Mouse (Mus musculus): ENCODE results near the gene Kcnab1. TPM values are rescaled to one million over a fixed set of nuclear protein-coding genes. Genes with fewer than 3 reads are reported as not detected.

Gene Kcnab1
- polyA plus RNA-seq, 1 experiment from 2014 or later, result 0.63 TPM

GRCm38 (mm10) chr3:65145152-65145551, 36.0 kb downstream of the Kcnab1 start:
- Histone ChIP-seq H3K4me2 (replicated peaks; ENCODE audit: low read depth, low read length) (no peak overlapping the region), H3K27ac (ENCODE audit: low read length) (no peak overlapping the region), H3K27me3 (replicated peaks; ENCODE audit: insufficient read depth, low read length) (no peaks in the 10 kb centered on the region), H3K4me1 (ENCODE audit: insufficient read depth, low read depth, low read length) (no peaks in the 10 kb centered on the region), H3K36me3 (ENCODE audit: insufficient read depth, low read length) (no peaks in the 10 kb centered on the region), H3K9me3 (ENCODE audit: low read length) (no peaks in the 10 kb centered on the region), H3K9ac (replicated peaks; ENCODE audit: low read depth) (no peak overlapping the region), H3K4me3 (ENCODE audit: low read depth, low read length) (no peak overlapping the region)
- no peak for TF ChIP-seq CTCF (IDR thresholded peaks at IDR 0.05)
- TF ChIP-seq EP300 (IDR thresholded peaks at IDR 0.05), result no peak
- ATAC-seq, result no peak
- DNase-seq (ENCODE audit: low spot score), result peak; percentile 29
- WGBS, result 59% methylated on average over 5 of the region's 5 CpGs

- Histone ChIP-seq H3K9ac (replicated peaks; ENCODE audit: low read depth) (no peak overlapping the region), H3K27ac (ENCODE audit: low read length) (no peak overlapping the region), H3K4me3 (ENCODE audit: low read depth, low read length) (no peak overlapping the region), H3K36me3 (ENCODE audit: insufficient read depth, low read length) (no peaks in the 10 kb centered on the region), H3K27me3 (replicated peaks; ENCODE audit: insufficient read depth, low read length) (no peaks in the 10 kb centered on the region), H3K9me3 (ENCODE audit: low read length) (no peaks in the 10 kb centered on the region), H3K4me2 (replicated peaks; ENCODE audit: low read depth, low read length) (no peak overlapping the region), H3K4me1 (ENCODE audit: insufficient read depth, low read depth, low read length) (no peaks in the 10 kb centered on the region)
- WGBS, result 74% methylated on average over 1 of the region's 1 CpGs
- ATAC-seq (no peak), DNase-seq (ENCODE audit: low spot score) (no peak)
- TF ChIP-seq CTCF (IDR thresholded peaks at IDR 0.05), result no peak
- TF ChIP-seq EP300 (IDR thresholded peaks at IDR 0.05), result no peak
Measured at GRCm38 (mm10) chr3:65151808-65152207, 42.6 kb downstream of the Kcnab1 start.

DNA sequence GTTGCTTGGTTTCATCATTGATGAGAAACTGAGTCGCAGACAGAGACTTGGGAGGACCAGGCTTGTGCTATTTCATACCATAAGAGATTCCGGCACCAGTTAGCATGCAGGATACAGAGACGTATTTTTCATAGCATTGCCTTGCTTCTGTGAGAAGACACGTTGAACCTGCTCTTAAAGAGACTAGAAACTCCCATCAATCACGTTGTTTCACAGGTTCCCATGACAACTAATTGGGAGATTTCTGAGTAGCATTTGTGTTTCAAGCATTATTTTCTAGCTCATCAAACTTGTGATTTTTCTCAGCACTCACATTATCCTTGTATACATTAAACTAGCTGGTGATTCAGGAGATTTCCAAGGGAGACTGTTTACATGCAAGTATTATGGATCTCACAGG, 63.8 kb downstream of the Kcnab1 start:
- H3K9me3 ChIP-seq (ENCODE audit: low read length), result no peaks in the 10 kb centered on the region
- H3K36me3 ChIP-seq (ENCODE audit: insufficient read depth, low read length), result no peaks in the 10 kb centered on the region
- TF ChIP-seq CTCF (IDR thresholded peaks at IDR 0.05) (no peak), EP300 (IDR thresholded peaks at IDR 0.05) (no peak)
- 64% methylated on average over 5 of the region's 5 CpGs for WGBS
- no peaks in the 10 kb centered on the region for H3K4me1 ChIP-seq (ENCODE audit: insufficient read depth, low read depth, low read length)
- no peaks in the 10 kb centered on the region for H3K27me3 ChIP-seq (replicated peaks; ENCODE audit: insufficient read depth, low read length)
- H3K9ac ChIP-seq (replicated peaks; ENCODE audit: low read depth), result no peak overlapping the region
- ATAC-seq, result no peak
- no peak overlapping the region for H3K4me2 ChIP-seq (replicated peaks; ENCODE audit: low read depth, low read length)
- H3K4me3 ChIP-seq (ENCODE audit: low read depth, low read length), result no peak overlapping the region
- no peak for DNase-seq (ENCODE audit: low spot score)
- H3K27ac ChIP-seq (ENCODE audit: low read length), result no peak overlapping the region

- Histone ChIP-seq H3K9ac (replicated peaks; ENCODE audit: low read depth) (no peak overlapping the region), H3K4me2 (replicated peaks; ENCODE audit: low read depth, low read length) (no peak overlapping the region), H3K4me3 (ENCODE audit: low read depth, low read length) (no peak overlapping the region), H3K27me3 (replicated peaks; ENCODE audit: insufficient read depth, low read length) (no peaks in the 10 kb centered on the region), H3K27ac (ENCODE audit: low read length) (no peak overlapping the region), H3K9me3 (ENCODE audit: low read length) (no peaks in the 10 kb centered on the region), H3K36me3 (ENCODE audit: insufficient read depth, low read length) (no peaks in the 10 kb centered on the region), H3K4me1 (ENCODE audit: insufficient read depth, low read depth, low read length) (no peaks in the 10 kb centered on the region)
- 70% methylated on average over 12 of the region's 12 CpGs for whole genome bisulfite sequencing
- DNase-seq (ENCODE audit: low spot score) (no peak), ATAC-seq (no peak)
- no peak for TF ChIP-seq CTCF (IDR thresholded peaks at IDR 0.05)
- TF ChIP-seq EP300 (IDR thresholded peaks at IDR 0.05), result no peak
Measured at GRCm38 (mm10) chr3:65174564-65174963, 65.4 kb downstream of the Kcnab1 start.

DNA sequence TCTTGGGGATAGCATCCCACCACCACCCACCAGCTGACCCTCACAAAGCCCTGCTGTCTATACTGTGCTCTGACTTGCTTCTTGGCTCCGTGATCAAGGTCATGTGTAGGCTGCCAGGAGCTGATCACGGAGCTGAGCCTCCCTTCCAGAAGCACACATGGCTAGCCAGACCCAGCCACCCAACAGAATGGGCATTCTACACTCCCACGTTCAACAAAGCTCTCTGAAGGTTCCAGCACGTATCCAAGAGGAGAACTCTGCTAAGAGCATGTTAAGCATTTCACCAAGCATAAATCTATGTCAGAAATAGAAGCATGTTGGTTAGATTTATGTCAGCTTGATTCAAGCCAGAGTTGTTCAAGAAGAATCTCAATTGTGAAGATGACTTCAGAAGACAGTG, 66.6 kb downstream of the Kcnab1 start:
- H3K27ac ChIP-seq (ENCODE audit: low read length), result no peak overlapping the region
- H3K4me3 ChIP-seq (ENCODE audit: low read depth, low read length), result no peak overlapping the region
- no peaks in the 10 kb centered on the region for H3K27me3 ChIP-seq (replicated peaks; ENCODE audit: insufficient read depth, low read length)
- no peak for DNase-seq (ENCODE audit: low spot score)
- H3K9me3 ChIP-seq (ENCODE audit: low read length), result no peaks in the 10 kb centered on the region
- no peaks in the 10 kb centered on the region for H3K4me1 ChIP-seq (ENCODE audit: insufficient read depth, low read depth, low read length)
- no peaks in the 10 kb centered on the region for H3K36me3 ChIP-seq (ENCODE audit: insufficient read depth, low read length)
- no peak for TF ChIP-seq EP300 (IDR thresholded peaks at IDR 0.05)
- TF ChIP-seq CTCF (IDR thresholded peaks at IDR 0.05), result no peak
- no peak for ATAC-seq
- 70% methylated on average over 4 of the region's 4 CpGs for WGBS
- no peak overlapping the region for H3K9ac ChIP-seq (replicated peaks; ENCODE audit: low read depth)
- no peak overlapping the region for H3K4me2 ChIP-seq (replicated peaks; ENCODE audit: low read depth, low read length)

DNA sequence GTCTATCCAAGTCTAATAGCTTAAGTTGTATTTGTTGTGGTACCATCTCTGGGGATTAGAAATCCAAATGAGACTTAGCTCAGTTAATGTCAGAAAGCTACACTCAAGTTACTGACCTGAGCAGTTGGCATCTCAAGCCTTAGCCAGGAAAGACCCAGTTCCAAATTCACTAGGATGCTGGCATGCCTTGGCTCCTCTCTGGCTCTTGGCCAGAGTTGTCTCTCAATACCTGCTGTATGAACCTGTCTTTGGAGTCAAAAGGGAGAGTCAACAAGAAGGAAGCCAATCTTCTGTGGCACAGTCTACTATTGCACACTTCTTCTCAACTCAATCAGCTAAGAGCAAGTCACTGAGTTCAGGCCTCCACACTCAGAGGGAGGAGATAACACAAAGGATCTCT, 67.7 kb downstream of the Kcnab1 start:
- no peak overlapping the region for H3K9ac ChIP-seq (replicated peaks; ENCODE audit: low read depth)
- no peaks in the 10 kb centered on the region for H3K9me3 ChIP-seq (ENCODE audit: low read length)
- H3K27ac ChIP-seq (ENCODE audit: low read length), result no peak overlapping the region
- no peaks in the 10 kb centered on the region for H3K27me3 ChIP-seq (replicated peaks; ENCODE audit: insufficient read depth, low read length)
- DNase-seq (ENCODE audit: low spot score) (no peak), ATAC-seq (no peak)
- H3K36me3 ChIP-seq (ENCODE audit: insufficient read depth, low read length), result no peaks in the 10 kb centered on the region
- no peak overlapping the region for H3K4me2 ChIP-seq (replicated peaks; ENCODE audit: low read depth, low read length)
- TF ChIP-seq EP300 (IDR thresholded peaks at IDR 0.05), result no peak
- TF ChIP-seq CTCF (IDR thresholded peaks at IDR 0.05), result no peak
- H3K4me1 ChIP-seq (ENCODE audit: insufficient read depth, low read depth, low read length), result no peaks in the 10 kb centered on the region
- H3K4me3 ChIP-seq (ENCODE audit: low read depth, low read length), result no peak overlapping the region
